Mouse (Mus musculus) intestine, embryonic 16.5 days (tissue): ENCODE data around the gene Coro2a. TPM values are rescaled to one million over a fixed set of nuclear protein-coding genes. Genes with fewer than 3 reads are reported as not detected.
A peak's percentile ranks its signal among the peaks of the same experiment; 100 is the strongest.
"Not testable (repeated sequence)": the region's sequence is repeated elsewhere in the genome, so short reads cannot be mapped to it uniquely, and the experiment has no call there.

Source experiments
- ATAC-seq: fragments of 200-750 bp; cut with Nextera tagmentation; 2 replicates; pipeline ENCODE4 v1.8.0; 2017; ENCODE audit warnings: moderate TSS enrichment, moderate library complexity
- H3K27ac ChIP-seq: fragments of 300-500 bp; sonication (generic); 2 replicates; pipeline ENCODE4 v1.5.1; 2014; ENCODE audit warnings: mild to moderate bottlenecking, low read length
- H3K27me3 ChIP-seq: fragments of 300-500 bp; sonication (generic); replicated peaks from 2 replicates; pipeline ENCODE4 v1.6.1; 2014; ENCODE audit warnings: low read length, control low read depth, mixed read lengths; ENCODE audit not compliant: control insufficient read depth, insufficient read depth
- H3K36me3 ChIP-seq: fragments of 300-500 bp; sonication (generic); 2 replicates; pipeline ENCODE4 v1.6.1; 2014; ENCODE audit warnings: low read length, control low read depth; ENCODE audit not compliant: control insufficient read depth, insufficient read depth
- H3K4me1 ChIP-seq: fragments of 300-500 bp; sonication (generic); 2 replicates; pipeline ENCODE4 v1.6.1; 2014; ENCODE audit warnings: low read length, control low read depth, mixed read lengths; ENCODE audit not compliant: control insufficient read depth, insufficient read depth
- H3K4me2 ChIP-seq: fragments of 300-500 bp; sonication (generic); 2 replicates; pipeline ENCODE4 v1.6.1; 2014; ENCODE audit warnings: low read depth, low read length, control low read depth
- H3K4me3 ChIP-seq: fragments of 300-500 bp; sonication (generic); 2 replicates; pipeline ENCODE4 v1.5.1; 2014; ENCODE audit warnings: mild to moderate bottlenecking, low read length
- H3K9ac ChIP-seq: fragments of 300-500 bp; sonication (generic); 2 replicates; pipeline ENCODE4 v1.6.1; 2014; ENCODE audit warnings: low read depth, low read length
- H3K9me3 ChIP-seq: fragments of 300-500 bp; sonication (generic); 2 replicates; pipeline ENCODE4 v1.6.1; 2016; ENCODE audit warnings: low read length, control low read depth; ENCODE audit not compliant: control insufficient read depth
- WGBS: fragments of 180-500 bp; shearing (Covaris S2); extraction: QIAGEN DNeasy Blood & Tissue Kit; methylation state at CpG from one replicate; pipeline ENCODE4 v1.1.7; 2014; 5-methylcytosine and 5-hydroxymethylcytosine counted together
- polyA plus RNA-seq: library from polyadenylated mRNA; unstranded; fragments of >200 nt; fragmentation: Nextera tagmentation; extraction: Ambion mirVana; gene quantifications from 2 replicates; pipeline ENCODE4 v1.2.1, GENCODE M21; 2015

Gene Coro2a
- polyA plus RNA-seq, 1 experiment from 2014 or later: 99.8 TPM

- WGBS: 51% methylated on average over 7 of the region's 7 CpGs
- Histone ChIP-seq H3K27me3 (peaks cover 20% of the 10 kb centered on the region; the same call in 1 of the 2 replicates), H3K4me1 (0 out of 2 replicates have a peak, but pooled peaks cover 4% of the 10 kb centered on the region), H3K9ac (0 out of 2 replicates have a peak overlapping the region, but pooled peaks have one; percentile 81), H3K36me3 (no peaks in the 10 kb centered on the region), H3K4me3 (0 out of 2 replicates have a peak overlapping the region, but pooled peaks have one; percentile 70), H3K27ac (no peak overlapping the region), H3K9me3 (no peaks in the 10 kb centered on the region), H3K4me2 (peak overlapping the region; percentile 90)
- ATAC-seq: no peak
Measured at GRCm38 (mm10) chr4:46602704-46603103, 702 bp upstream of the Coro2a start.

DNA sequence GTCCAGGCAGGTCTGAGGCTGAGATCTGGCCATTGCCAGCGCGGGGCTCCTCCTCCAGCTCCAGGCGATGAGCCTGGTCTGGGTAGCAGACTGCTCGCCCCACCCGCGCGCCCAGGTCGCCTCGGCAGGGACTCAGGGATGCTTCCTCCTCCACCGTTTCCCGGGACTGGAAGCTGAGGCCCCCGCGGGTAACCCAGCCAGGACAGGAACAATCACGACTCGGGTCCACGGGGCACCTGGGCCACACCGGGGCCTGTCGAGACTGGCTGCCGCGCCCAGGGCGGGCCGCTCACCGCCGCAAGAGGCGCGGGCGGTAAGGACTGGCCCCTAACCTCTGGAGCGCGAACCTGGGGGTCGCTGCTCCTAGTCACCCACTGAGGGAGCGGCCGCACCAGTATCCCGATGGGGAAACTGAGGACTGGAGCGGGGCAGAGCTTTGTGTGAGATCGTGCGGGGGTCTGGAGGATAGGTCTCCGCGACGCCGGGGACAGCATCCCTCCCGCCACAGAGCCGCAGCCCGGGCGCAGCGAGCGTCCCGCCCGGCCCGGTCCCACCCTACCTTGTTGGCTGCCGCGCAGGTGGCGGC lies 651 bp downstream of the Coro2a start:
- Histone ChIP-seq H3K27ac (peak overlapping the region; percentile 81), H3K9me3 (no peaks in the 10 kb centered on the region), H3K36me3 (no peaks in the 10 kb centered on the region), H3K4me2 (peak overlapping the region; percentile 90), H3K27me3 (peaks cover 20% of the 10 kb centered on the region; the same call in 1 of the 2 replicates), H3K4me1 (peaks cover 11% of the 10 kb centered on the region), H3K4me3 (peak overlapping the region; percentile 70), H3K9ac (peak overlapping the region; percentile 81)
- whole genome bisulfite sequencing: under 1% methylated on average over 44 of the region's 52 CpGs
- peak; percentile 15; the same call in 1 of the 2 replicates for ATAC-seq

GRCm38 (mm10) chr4:46600473-46601257 lies 1.3 kb downstream of the Coro2a start:
- Histone ChIP-seq H3K9me3 (no peaks in the 10 kb centered on the region), H3K9ac (peak overlapping the region; percentile 81), H3K27ac (peak overlapping the region; percentile 81), H3K27me3 (peaks cover 20% of the 10 kb centered on the region; the same call in 1 of the 2 replicates), H3K4me1 (peaks cover 16% of the 10 kb centered on the region), H3K4me2 (peak overlapping the region; percentile 90), H3K4me3 (peak overlapping the region; percentile 70), H3K36me3 (no peaks in the 10 kb centered on the region)
- ATAC-seq: no peak
- WGBS: 31% methylated on average over 20 of the region's 20 CpGs

- Histone ChIP-seq H3K4me3 (peak overlapping the region; percentile 70), H3K9ac (peak overlapping the region; percentile 81)
Measured at GRCm38 (mm10) chr4:46599609-46600008, 2.4 kb downstream of the Coro2a start.

DNA sequence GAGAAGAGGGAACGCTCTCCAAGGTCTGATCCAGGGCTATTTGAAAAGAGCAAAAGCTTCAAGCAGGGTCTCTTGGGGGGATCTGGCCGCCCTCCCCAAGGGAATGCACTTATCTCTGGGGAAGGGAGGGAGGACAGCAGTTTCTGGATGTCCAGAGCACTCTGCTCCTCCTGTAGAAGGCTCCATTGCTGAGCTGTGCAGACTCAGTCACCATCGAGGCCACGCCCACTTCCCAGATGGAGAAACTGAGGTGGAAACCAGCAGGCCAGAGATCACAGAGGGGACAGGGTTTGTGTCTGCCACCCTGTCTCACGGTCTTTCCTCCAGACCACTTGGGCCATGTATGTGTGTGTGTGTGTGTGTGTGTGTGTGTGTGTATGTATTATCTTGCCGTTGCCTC lies 3.0 kb downstream of the Coro2a start:
- Histone ChIP-seq H3K27me3 (peaks cover 20% of the 10 kb centered on the region; the same call in 1 of the 2 replicates), H3K9me3 (no peaks in the 10 kb centered on the region), H3K4me3 (peak overlapping the region; percentile 38), H3K36me3 (no peaks in the 10 kb centered on the region), H3K9ac (peak overlapping the region; percentile 44), H3K4me2 (peak overlapping the region; percentile 55), H3K27ac (peak overlapping the region; percentile 97), H3K4me1 (peaks cover 16% of the 10 kb centered on the region)
- WGBS: 56% methylated on average over 6 of the region's 6 CpGs
- ATAC-seq: no peak

More at GRCm38 (mm10) chr4:46599609-46600008, 2.4 kb downstream of the Coro2a start:
- ATAC-seq, H3K9me3 ChIP-seq, H3K36me3 ChIP-seq: not testable (repeated sequence)
- H3K4me1 ChIP-seq: peaks cover 16% of the 10 kb centered on the region
- peak overlapping the region; percentile 81; the same call in 1 of the 2 replicates for H3K27ac ChIP-seq
- peaks cover 20% of the 10 kb centered on the region; the same call in 1 of the 2 replicates for H3K27me3 ChIP-seq
- 74% methylated on average over 11 of the region's 12 CpGs for WGBS
- peak overlapping the region; percentile 90 for H3K4me2 ChIP-seq

DNA sequence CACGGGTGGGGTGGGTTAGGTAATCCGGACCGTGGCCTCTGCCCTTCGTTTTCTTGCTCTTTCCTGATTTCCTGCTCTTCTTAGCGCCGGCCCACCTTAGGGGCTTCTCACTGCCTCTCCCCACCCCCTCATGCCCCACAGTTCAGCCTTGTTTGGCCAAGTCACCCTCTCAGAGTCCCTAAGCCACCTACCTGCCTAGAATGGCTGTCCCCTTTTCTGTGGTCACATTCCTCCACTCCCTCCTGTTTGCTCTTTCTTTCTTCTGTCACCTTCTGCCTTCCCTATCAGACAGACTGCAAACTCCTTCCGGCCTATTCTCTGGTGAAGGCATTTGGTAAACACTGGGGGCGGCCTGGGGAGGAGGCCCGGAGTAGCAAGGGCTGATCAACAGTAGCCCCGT lies 3.9 kb downstream of the Coro2a start:
- peak overlapping the region; percentile 38 for H3K4me3 ChIP-seq
- H3K9me3 ChIP-seq: no peaks in the 10 kb centered on the region
- H3K27ac ChIP-seq: peak overlapping the region; percentile 97
- H3K4me1 ChIP-seq: peaks cover 19% of the 10 kb centered on the region
- H3K9ac ChIP-seq: peak overlapping the region; percentile 44
- ATAC-seq: peak; percentile 7; the same call in 1 of the 2 replicates
- H3K4me2 ChIP-seq: peak overlapping the region; percentile 55
- H3K27me3 ChIP-seq: peaks cover 20% of the 10 kb centered on the region; the same call in 1 of the 2 replicates
- 49% methylated on average over 10 of the region's 10 CpGs for WGBS
- H3K36me3 ChIP-seq: no peaks in the 10 kb centered on the region

GRCm38 (mm10) chr4:46597286-46597961 lies 4.6 kb downstream of the Coro2a start:
- peaks cover 20% of the 10 kb centered on the region; the same call in 1 of the 2 replicates for H3K27me3 ChIP-seq
- H3K4me3 ChIP-seq: peak overlapping the region; percentile 38
- H3K9me3 ChIP-seq: no peaks in the 10 kb centered on the region
- WGBS: 54% methylated on average over 11 of the region's 11 CpGs
- H3K4me2 ChIP-seq: peak overlapping the region; percentile 55
- H3K36me3 ChIP-seq: no peaks in the 10 kb centered on the region
- peak overlapping the region; percentile 97 for H3K27ac ChIP-seq
- ATAC-seq: peak; percentile 78
- peaks cover 25% of the 10 kb centered on the region for H3K4me1 ChIP-seq
- peak overlapping the region; percentile 62 for H3K9ac ChIP-seq

DNA sequence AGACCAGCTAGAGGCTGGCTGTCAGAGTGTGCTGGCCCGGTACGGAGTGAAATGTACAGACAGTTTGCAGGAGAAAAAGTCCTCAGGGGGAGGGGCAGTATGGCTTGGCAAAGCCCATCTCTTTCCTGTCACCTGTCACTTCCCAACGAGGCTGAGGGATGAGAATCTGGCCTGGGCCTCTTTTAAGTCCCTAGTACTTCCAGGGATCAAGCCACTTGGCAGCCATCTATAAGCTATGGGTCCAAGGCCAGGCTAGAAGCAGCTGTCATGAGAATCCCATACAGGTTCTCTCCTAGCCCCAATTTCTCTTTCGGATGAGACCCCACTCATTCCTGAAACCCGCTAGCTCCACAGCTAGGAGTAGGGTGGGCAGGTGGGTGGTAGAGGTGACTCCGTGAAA lies 5.6 kb downstream of the Coro2a start:
- H3K4me1 ChIP-seq: peaks cover 24% of the 10 kb centered on the region
- H3K4me2 ChIP-seq: peak overlapping the region; percentile 32
- no peak for ATAC-seq
- no peak overlapping the region for H3K4me3 ChIP-seq
- H3K27me3 ChIP-seq: peaks cover 16% of the 10 kb centered on the region; the same call in 1 of the 2 replicates
- peak overlapping the region; percentile 48 for H3K9ac ChIP-seq
- peak overlapping the region; percentile 84 for H3K27ac ChIP-seq
- no peaks in the 10 kb centered on the region for H3K9me3 ChIP-seq
- WGBS: 67% methylated on average over 6 of the region's 6 CpGs
- no peaks in the 10 kb centered on the region for H3K36me3 ChIP-seq

GRCm38 (mm10) chr4:46594131-46594530 lies 7.9 kb downstream of the Coro2a start:
- H3K9me3 ChIP-seq: no peaks in the 10 kb centered on the region
- 59% methylated on average over 5 of the region's 5 CpGs for WGBS
- H3K9ac ChIP-seq: 0 out of 2 replicates have a peak overlapping the region, but pooled peaks have one; percentile 11
- no peaks in the 10 kb centered on the region for H3K27me3 ChIP-seq
- ATAC-seq: peak; percentile 74
- peak overlapping the region; percentile 85 for H3K27ac ChIP-seq
- no peak overlapping the region for H3K4me2 ChIP-seq
- peaks cover 29% of the 10 kb centered on the region for H3K4me1 ChIP-seq
- no peaks in the 10 kb centered on the region for H3K36me3 ChIP-seq
- H3K4me3 ChIP-seq: no peak overlapping the region
